Mouse (Mus musculus) hindbrain, embryonic 11.5 days (tissue): ENCODE results near the gene Lipe. TPM values are rescaled to one million over a fixed set of nuclear protein-coding genes. Genes with fewer than 3 reads are reported as not detected.

Experiments
- ATAC-seq: fragments of 200-750 bp; cut with Nextera tagmentation; 2 replicates; pipeline ENCODE4 v1.8.0; 2017; ENCODE audit warnings: mild to moderate bottlenecking, moderate TSS enrichment, moderate library complexity; ENCODE audit not compliant: low FRiP score
- DNase-seq: peaks from one replicate; pipeline ENCODE4 v3.0.0-alpha.2; 2015; ENCODE audit warnings: low spot score
- H3K27ac ChIP-seq: fragments of 300-500 bp; sonication (generic); 2 replicates; pipeline ENCODE4 v1.5.1; 2014; ENCODE audit warnings: mild to moderate bottlenecking, low read depth, low read length
- H3K27me3 ChIP-seq: fragments of 300-500 bp; sonication (generic); 2 replicates; pipeline ENCODE4 v1.6.1; 2014; ENCODE audit warnings: mild to moderate bottlenecking, low read length, moderate library complexity, mixed read lengths; ENCODE audit not compliant: control insufficient read depth, insufficient read depth
- H3K36me3 ChIP-seq: fragments of 300-500 bp; sonication (generic); 2 replicates; pipeline ENCODE4 v1.6.1; 2014; ENCODE audit warnings: mild to moderate bottlenecking, low read length, moderate library complexity, mixed read lengths; ENCODE audit not compliant: control insufficient read depth, insufficient read depth
- H3K4me1 ChIP-seq: fragments of 300-500 bp; sonication (generic); replicated peaks from 2 replicates; pipeline ENCODE4 v1.6.1; 2014; ENCODE audit warnings: low read length, mixed read lengths; ENCODE audit not compliant: control insufficient read depth, insufficient read depth
- H3K4me2 ChIP-seq: fragments of 300-500 bp; sonication (generic); replicated peaks from 2 replicates; pipeline ENCODE4 v1.6.1; 2014; ENCODE audit warnings: mild to moderate bottlenecking, low read depth, low read length
- H3K4me3 ChIP-seq: fragments of 300-500 bp; sonication (generic); 2 replicates; pipeline ENCODE4 v1.5.1; 2014; ENCODE audit warnings: low read depth, low read length
- H3K9ac ChIP-seq: fragments of 300-500 bp; sonication (generic); 2 replicates; pipeline ENCODE4 v1.6.1; 2014; ENCODE audit warnings: low read depth, low read length
- H3K9me3 ChIP-seq: fragments of 300-500 bp; sonication (generic); 2 replicates; pipeline ENCODE4 v1.6.1; 2016; ENCODE audit warnings: low read length; ENCODE audit not compliant: control insufficient read depth
- WGBS: fragments of 180-500 bp; shearing (Covaris S2); extraction: QIAGEN DNeasy Blood & Tissue Kit; methylation state at CpG from one replicate; pipeline ENCODE4 v1.1.7; 2014; 5-methylcytosine and 5-hydroxymethylcytosine counted together
- polyA plus RNA-seq: library from polyadenylated mRNA; unstranded; fragments of >200 nt; fragmentation: Nextera tagmentation; extraction: Ambion mirVana; gene quantifications from 2 replicates; pipeline ENCODE4 v1.2.1, GENCODE M21; 2014

The Lipe gene
- polyA plus RNA-seq, 1 experiment from 2014 or later, result 2.6 TPM

DNA sequence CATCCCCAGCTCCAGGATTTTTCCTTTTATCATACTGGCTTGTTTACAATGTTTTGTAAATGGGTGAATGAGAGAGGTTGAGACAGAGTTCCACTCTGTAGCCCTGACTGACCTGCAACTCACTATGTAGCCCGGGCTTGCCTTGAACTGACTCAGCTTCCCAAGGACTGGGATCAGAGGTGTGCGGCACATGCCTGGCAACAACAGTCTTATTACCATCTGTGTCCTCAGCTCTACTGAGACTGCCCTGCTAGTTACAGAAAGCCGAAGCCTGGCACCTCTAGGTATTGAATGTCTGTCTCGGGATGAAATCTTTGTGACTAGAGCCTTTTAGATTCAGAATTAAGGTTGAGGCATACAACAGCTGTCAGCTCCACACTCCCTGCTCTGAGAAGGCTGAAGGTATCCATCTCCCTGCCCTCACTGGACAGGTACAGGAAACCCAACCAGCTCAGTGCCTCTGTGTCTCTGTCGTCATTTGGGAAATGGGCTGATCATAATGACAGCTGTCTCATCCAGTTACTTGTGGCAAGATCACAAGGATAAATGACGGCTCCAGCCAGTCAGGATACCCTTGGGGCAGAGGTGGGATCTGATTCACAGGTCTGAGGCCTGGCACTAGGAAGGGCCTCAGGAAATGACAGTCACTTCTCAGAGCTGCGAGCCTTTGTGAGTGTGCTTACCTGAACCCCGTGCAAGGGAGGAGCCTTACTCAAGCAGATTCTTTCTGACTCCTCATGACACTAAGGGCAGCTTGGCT lies 4.9 kb downstream of the Lipe start:
- ATAC-seq, result no peak
- 74% methylated on average over 8 of the region's 8 CpGs for WGBS
- Histone ChIP-seq H3K27ac (no peak overlapping the region), H3K4me3 (no peak overlapping the region), H3K36me3 (no peaks in the 10 kb centered on the region), H3K9me3 (no peaks in the 10 kb centered on the region), H3K4me2 (no peak overlapping the region), H3K4me1 (peaks cover 8% of the 10 kb centered on the region), H3K27me3 (no peaks in the 10 kb centered on the region), H3K9ac (no peak overlapping the region)
- DNase-seq, result no peak

DNA sequence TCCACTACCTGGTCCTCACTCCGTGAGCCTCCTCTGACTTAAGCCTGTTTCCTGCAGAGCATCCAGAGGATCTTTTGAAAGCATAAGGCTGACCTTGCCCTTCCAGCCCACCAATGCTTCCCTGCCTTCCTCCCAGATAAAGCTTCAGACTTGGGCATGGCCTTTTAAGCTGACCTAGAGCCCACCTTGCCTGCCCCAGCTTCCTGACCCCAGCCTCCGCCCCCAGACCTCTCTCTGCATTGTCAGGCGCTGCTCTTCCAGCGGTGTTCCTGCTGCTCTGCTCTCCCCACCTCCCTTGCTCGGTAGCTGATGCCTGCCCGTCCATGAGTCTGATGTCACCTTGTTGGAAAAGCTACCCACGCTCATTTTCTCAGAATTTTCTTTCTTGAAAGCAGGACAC lies 5.7 kb downstream of the Lipe start:
- Histone ChIP-seq H3K4me1 (peaks cover 8% of the 10 kb centered on the region), H3K4me2 (no peak overlapping the region), H3K9me3 (no peaks in the 10 kb centered on the region), H3K27me3 (no peaks in the 10 kb centered on the region), H3K36me3 (no peaks in the 10 kb centered on the region), H3K4me3 (no peak overlapping the region), H3K27ac (no peak overlapping the region), H3K9ac (no peak overlapping the region)
- ATAC-seq (no peak), DNase-seq (no peak)
- WGBS, result 44% methylated on average over 7 of the region's 7 CpGs

DNA sequence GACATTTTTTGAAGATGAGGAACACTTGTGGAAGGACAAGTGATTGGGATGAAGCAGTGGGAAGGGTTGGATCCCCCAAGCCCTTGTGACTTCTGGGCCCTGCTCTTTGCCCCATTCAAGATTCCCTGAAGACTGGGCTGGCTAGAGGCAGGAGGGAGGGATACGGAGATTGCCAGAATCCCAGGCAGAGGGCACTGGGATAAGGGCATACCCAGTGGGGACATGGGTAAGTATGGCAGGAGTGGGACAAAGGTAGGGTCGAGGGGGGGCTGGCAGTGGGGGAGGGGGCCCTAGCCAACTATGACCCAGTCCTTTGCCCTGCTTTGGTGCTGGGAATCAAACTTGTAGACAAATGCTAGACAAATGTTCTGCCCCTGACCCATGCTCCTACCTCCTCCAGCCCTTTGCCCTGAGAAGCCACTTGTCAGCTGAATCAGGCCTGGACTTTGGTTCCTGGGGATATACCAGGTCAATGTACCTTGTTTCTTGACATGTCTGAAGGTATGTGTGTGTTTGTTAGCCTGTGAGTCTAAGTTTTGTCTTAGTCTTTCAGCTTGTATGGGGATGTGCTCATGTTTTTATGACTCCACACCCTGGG lies 6.6 kb downstream of the Lipe start:
- DNase-seq (no peak), ATAC-seq (no peak)
- H3K4me1 ChIP-seq, result peaks cover 8% of the 10 kb centered on the region
- no peaks in the 10 kb centered on the region for H3K36me3 ChIP-seq
- no peaks in the 10 kb centered on the region for H3K27me3 ChIP-seq
- H3K4me3 ChIP-seq, result no peak overlapping the region
- WGBS, result 52% methylated on average over 2 of the region's 2 CpGs
- H3K27ac ChIP-seq, result no peak overlapping the region
- H3K9ac ChIP-seq, result no peak overlapping the region
- H3K4me2 ChIP-seq, result no peak overlapping the region
- no peaks in the 10 kb centered on the region for H3K9me3 ChIP-seq

DNA sequence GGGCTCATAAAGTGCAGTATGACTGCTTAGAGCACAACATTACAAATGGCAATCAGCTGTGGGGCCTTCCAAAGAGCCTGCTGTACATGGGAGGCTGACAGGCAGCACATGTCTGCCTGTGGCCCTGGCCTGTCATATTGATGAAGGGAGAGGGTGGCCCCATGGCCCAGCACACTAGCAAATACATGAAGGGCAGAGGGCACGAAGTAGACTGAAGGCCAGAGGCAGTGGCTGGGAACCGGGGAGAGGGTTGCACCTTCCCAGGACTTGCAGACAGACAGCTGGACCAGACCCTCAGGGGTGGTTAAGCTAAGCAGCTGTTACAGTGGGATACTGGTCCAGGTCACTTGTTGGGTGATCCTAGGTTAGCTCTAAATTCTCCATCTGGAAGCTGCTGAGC lies 7.5 kb downstream of the Lipe start:
- H3K27ac ChIP-seq, result no peak overlapping the region
- WGBS, result 70% methylated on average over 2 of the region's 2 CpGs
- no peaks in the 10 kb centered on the region for H3K9me3 ChIP-seq
- ATAC-seq, result no peak
- H3K4me2 ChIP-seq, result no peak overlapping the region
- no peak overlapping the region for H3K4me3 ChIP-seq
- H3K9ac ChIP-seq, result 0 out of 2 replicates have a peak overlapping the region, but pooled peaks have one; percentile 31
- peaks cover 8% of the 10 kb centered on the region for H3K4me1 ChIP-seq
- H3K27me3 ChIP-seq, result no peaks in the 10 kb centered on the region
- H3K36me3 ChIP-seq, result no peaks in the 10 kb centered on the region
- DNase-seq, result no peak

DNA sequence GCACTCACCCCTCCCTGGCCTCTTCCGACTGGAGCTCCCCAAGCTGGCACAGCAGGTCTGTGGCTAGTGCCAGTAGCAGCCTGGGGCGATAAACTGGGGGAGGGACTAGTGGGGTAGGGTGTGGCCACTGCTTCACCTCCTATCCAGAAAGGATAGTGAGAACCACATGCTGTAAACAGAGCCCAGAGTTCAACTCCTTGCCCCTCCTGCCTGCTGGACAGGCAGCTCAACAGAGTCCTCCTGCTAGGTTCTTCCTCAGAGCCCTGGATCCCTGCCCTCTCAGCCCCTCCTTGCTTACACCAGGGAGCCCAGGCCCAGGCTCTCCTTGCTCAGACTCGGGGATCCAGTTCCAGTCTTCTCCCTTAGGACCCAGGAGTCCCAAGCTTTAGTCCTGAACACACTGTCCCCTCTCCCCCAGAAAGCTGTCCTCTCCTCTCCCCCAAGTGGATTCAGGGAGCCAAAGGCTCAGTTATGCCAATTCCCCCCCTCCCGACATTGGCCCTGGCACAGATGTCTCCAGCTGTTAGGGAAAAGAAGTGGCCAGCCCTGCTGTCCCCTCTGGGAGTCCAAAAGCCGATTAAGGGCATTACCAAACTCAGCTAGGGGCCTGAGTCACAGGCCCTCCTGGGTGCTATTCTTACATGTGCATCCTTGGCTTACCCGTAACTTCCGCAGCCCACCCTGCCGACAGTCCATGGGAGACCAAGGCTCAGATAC lies 8.3 kb downstream of the Lipe start:
- H3K27ac ChIP-seq, result no peak overlapping the region
- no peaks in the 10 kb centered on the region for H3K27me3 ChIP-seq
- ATAC-seq (no peak), DNase-seq (no peak)
- H3K36me3 ChIP-seq, result no peaks in the 10 kb centered on the region
- H3K9me3 ChIP-seq, result no peaks in the 10 kb centered on the region
- H3K4me1 ChIP-seq, result peaks cover 8% of the 10 kb centered on the region
- no peak overlapping the region for H3K4me2 ChIP-seq
- H3K9ac ChIP-seq, result no peak overlapping the region
- H3K4me3 ChIP-seq, result no peak overlapping the region
- WGBS, result 53% methylated on average over 8 of the region's 8 CpGs

DNA sequence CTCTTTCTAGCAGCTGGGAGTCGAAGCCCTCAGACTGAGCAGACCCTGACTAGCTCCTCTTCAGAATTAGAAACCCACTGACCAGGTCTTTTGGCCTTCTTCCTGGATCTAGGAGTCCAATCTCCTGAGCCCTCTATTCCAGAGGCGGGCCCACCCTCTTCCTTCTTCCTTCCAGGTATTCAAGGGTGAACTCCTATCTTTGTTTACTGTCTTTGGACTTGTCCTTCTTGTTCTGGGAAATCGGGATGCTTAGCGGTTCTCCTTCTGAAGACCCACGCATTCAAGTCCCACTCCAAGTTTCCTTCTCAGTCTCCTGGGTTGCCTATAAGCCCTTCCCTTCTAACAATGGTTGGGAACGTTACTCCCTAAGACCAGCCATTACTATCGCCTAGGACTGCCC lies 9.6 kb downstream of the Lipe start:
- 90% methylated on average over 7 of the region's 7 CpGs for WGBS
- no peaks in the 10 kb centered on the region for H3K27me3 ChIP-seq
- H3K27ac ChIP-seq, result no peak overlapping the region
- H3K4me1 ChIP-seq, result peaks cover 3% of the 10 kb centered on the region
- no peaks in the 10 kb centered on the region for H3K9me3 ChIP-seq
- no peak overlapping the region for H3K4me2 ChIP-seq
- H3K4me3 ChIP-seq, result no peak overlapping the region
- no peak for DNase-seq
- ATAC-seq, result no peak
- H3K9ac ChIP-seq, result no peak overlapping the region
- H3K36me3 ChIP-seq, result no peaks in the 10 kb centered on the region

DNA sequence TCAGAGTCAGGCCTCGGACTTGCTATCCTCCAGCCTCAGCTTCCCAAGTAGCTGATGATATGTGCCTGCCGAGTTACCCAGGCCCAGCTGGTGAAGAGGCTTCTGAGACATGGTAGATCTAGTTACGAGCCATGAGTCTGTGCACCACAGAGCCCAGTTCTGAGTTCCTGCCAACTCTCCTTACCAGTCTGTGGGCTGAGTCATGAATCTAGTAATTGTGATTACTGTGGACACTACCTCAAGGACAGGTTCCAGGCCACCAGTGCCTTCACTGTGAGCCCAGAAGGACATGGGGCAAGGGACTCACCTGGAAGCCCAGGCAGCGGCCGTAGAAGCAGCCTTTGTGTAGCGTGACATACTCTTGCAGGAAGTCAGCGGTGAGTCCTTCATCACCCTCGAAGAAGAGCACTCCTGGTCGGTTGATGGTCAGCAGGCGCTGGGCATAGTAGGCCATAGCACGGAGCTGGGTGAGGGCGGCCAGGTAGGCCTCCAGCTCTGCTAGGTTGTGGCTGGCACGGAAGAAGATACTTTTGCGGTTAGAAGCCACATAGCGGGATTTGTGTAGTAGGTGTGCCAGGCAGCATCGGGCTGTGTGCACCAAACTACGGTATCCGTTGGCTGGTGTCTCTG lies 10.6 kb downstream of the Lipe start:
- H3K4me1 ChIP-seq, result no peaks in the 10 kb centered on the region
- H3K4me2 ChIP-seq, result no peak overlapping the region
- DNase-seq (no peak), ATAC-seq (no peak)
- no peaks in the 10 kb centered on the region for H3K27me3 ChIP-seq
- no peak overlapping the region for H3K9ac ChIP-seq
- WGBS, result 93% methylated on average over 18 of the region's 18 CpGs
- H3K4me3 ChIP-seq, result no peak overlapping the region
- H3K36me3 ChIP-seq, result no peaks in the 10 kb centered on the region
- no peak overlapping the region for H3K27ac ChIP-seq
- no peaks in the 10 kb centered on the region for H3K9me3 ChIP-seq

DNA sequence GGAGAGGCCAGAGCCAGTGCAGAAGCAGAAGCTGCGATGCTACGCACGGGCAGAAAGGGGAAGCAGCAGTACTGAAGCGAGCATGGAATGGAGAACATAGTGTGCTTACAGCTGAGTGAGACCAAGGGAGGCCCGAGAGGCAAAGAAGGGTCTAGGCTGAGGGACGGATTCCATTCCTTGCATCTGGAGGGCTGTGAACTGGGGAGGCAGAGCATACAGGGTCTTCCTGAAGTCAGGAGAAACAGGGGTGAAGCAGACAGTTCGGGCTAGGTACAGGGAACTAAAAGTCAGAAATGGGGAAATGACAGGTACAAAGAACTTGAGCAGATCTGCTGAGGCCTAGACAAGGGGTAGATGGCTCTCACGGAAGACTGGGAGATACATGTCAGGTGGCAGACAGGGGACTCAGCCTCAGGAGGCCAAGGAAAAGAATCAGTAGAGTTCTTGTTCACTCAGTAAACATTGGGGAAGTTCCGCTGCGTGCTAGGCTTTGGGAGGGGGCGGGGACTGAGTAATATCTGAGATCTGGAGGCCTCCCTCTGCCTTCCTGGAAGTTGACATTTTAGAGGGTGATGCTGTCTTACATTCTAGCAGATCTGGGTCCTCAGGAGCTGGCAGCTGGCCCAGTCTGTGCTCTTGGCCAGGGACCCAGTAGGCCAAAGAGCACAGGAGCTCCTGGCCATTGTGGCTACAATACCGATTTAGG lies 12.5 kb downstream of the Lipe start:
- ATAC-seq, result no peak
- no peaks in the 10 kb centered on the region for H3K9me3 ChIP-seq
- H3K4me3 ChIP-seq, result no peak overlapping the region
- no peak for DNase-seq
- H3K4me2 ChIP-seq, result no peak overlapping the region
- no peaks in the 10 kb centered on the region for H3K4me1 ChIP-seq
- WGBS, result 89% methylated on average over 12 of the region's 12 CpGs
- H3K36me3 ChIP-seq, result no peaks in the 10 kb centered on the region
- H3K27ac ChIP-seq, result no peak overlapping the region
- H3K27me3 ChIP-seq, result no peaks in the 10 kb centered on the region
- H3K9ac ChIP-seq, result no peak overlapping the region
